Mouse (Mus musculus): ENCODE measurements around the gene Olfr1511.
"Not testable (repeated sequence)": the region's sequence is repeated elsewhere in the genome, so short reads cannot be mapped to it uniquely, and the experiment has no call there.

Gene Olfr1511

DNA sequence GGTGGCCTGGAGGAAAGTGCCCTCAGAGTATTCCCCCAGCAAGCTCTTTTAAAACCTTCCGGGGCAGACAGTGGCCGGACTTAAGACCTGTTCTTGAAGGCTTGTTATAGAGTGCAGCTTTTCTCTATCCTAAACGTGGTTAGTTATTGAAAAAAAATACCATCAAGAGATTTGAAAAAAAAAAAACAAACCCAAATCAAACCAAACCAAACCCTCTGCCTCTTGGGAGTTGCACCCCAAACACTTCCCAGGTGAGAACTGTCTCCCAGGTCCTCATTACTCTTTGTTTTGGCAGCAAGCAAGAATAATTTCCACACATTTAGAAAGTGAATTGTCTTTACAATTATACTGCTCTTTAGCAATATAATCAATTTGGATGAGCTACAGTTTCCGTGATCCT is at the start of gene Olfr1511:
TSS of gene Olfr1511 (minus strand) at position 101 of the 400 bp plus-strand sequence.
- DNase-seq: no peak

DNA sequence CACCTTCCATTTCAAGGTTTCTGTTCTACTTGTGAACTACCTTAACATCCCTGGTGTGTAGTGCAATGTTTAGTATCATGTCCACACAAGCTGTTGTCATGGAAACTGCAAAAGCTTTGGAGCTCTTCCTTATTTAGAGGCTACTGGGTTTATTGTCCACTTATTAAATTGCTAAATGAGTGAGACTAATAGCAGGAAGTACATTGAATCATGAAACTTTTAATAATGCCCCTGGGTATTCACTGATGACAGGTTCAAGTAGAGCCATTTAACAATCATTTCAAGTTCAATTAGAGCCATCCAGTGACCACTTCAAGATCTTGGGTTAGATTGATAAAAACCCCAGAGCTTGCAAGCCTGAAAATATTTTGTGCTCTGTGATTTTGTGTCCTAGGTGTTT is 45.5 kb upstream of the Olfr1511 start, which contains the start of gene Olfr1509:
TSS of gene Olfr1509 (plus strand) at position 301 of the 400 bp plus-strand sequence.
- no peak for DNase-seq

DNA sequence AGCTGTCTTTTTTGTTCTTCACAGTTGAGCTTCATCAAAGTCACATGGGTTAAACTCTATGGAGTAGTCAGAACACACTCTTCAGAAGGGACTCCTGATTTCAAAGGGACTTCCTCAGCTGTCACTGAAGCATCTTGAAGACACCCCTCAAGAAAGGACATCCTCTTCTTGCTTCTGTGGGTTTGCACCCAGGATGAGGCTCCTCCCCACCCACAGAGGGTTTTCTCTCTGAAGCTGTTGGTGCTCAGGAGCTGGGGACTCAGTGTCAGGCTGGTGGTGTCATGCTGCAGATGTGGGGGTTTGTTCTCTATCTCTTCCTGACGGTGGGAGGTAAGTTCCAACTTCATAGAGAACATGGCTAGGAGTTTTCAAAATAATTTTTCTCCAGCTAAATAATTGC is 30.5 kb upstream of the Olfr1511 start:
- DNase-seq: no peak

DNA sequence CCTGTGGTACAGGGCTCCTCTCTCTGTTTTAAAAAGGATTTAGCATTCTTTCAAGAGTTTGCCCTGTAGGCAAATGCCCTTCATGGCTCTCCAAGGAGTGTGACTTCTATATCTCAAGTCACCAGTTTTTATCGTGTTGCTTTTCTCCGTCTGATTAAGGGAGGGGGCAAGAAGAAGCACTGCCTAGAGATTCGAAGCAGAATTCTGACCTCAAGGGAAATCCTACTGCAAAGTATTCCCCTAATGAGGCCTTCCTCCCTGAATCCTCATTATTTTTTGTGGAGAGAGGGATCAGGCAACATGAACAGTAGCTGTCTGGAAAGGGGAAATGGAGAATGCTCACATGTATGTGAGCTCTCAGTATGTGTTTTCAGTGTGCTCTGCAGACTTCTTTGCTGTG is 17.1 kb upstream of the Olfr1511 start, which contains the start of gene Olfr1510:
TSS of gene Olfr1510 (minus strand) at position 101 of the 400 bp plus-strand sequence.
- DNase-seq: no peak

DNA sequence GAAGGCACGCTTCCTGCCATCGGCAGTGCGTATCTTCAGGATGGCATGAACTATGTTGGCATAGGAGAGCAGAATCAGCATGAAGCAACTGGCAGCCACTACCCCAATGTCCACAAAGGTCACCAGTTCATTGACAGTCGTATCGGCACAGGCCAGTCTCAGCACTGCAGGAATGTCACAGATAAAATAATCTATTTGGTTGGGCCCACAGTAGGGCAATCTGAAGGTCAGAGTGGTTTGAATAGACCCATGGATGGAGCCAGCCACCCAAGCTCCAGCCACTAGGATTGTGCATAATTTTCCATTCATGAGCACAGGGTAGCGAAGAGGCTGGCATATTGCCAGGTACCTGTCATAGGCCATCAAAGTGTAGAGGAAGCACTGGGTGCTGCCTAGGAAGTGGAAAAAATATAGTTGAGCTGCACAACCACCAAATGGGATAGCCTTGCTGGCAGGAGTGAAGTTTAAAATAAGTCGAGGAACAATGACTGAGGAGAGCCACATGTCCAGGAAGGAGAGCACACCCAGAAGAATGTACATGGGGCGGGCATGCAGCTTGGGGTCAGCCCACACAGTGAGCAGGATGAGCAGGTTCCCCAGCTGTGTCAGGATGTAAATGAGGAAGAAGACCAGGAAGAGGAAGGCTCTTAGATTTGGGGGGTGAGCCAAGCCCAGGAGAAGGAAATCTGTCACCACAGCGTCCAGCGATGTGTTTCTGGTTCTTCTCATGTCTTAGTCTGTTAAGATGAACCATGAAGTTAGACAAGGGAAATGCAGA is 13.2 kb upstream of the Olfr1511 start:
- DNase-seq: not testable (repeated sequence)

DNA sequence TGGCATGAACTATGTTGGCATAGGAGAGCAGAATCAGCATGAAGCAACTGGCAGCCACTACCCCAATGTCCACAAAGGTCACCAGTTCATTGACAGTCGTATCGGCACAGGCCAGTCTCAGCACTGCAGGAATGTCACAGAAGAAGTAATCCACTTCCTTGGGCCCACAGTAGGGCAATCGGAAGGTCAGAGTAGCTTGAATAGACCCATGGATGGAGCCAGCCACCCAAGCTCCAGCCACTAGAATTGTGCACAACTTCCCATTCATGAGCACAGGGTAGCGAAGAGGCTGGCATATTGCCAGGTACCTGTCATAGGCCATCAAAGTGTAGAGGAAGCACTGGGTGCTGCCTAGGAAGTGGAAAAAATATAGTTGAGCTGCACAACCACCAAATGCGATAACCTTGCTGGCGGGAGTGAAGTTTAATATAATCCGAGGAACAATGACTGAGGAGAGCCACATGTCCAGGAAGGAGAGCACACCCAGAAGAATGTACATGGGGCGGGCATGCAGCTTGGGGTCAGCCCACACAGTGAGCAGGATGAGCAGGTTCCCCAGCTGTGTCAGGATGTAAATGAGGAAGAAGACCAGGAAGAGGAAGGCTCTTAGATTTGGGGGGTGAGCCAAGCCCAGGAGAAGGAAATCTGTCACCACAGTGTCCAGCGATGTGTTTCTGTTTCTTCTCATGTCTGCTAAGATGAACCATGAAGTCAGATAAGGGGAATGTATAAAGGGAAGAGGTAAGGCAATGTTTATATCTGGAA is 6.9 kb downstream of the Olfr1511 start:
- DNase-seq: not testable (repeated sequence)

DNA sequence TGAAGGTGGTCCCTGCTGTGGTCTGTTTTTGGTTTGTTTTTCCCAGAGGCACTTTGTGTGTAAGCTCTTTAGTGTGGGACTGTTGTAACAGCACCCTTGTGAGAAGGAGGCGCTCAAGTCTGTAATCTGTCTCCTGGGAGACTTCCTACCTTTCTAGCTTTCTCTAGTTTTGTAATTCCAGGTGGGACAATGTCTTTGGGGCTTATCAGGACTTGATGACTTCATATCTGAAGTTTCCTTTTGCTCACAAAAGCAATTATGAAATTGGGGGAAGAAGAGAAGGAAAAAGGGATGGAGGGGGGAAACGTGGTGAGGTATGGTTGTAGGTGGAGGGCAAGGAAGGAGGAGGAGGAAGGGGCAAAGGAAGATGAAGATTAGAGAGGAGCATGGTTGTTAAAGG is 18.1 kb downstream of the Olfr1511 start, which contains the start of gene Olfr1512:
TSS of gene Olfr1512 (minus strand) at position 101 of the 400 bp plus-strand sequence.
- no peak for DNase-seq

DNA sequence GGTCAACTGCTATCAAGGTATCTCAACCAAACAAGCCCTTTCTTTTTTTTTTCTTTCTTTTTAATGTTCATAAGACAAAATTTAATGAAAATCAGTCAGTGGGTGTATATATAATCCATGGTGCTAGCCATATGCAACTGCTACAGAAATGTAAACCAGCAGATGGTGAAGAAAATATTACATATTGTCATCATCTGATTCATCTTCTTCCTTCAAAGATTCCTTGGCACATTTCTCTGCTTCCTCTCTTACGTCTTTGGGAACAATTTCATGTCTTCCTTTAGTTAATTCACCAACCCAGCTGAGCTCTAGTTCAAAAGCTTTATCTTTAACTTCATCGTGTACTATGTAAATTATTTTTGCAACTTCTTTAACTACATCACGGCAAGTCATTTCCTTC is 28.4 kb downstream of the Olfr1511 start:
- no peak for DNase-seq

DNA sequence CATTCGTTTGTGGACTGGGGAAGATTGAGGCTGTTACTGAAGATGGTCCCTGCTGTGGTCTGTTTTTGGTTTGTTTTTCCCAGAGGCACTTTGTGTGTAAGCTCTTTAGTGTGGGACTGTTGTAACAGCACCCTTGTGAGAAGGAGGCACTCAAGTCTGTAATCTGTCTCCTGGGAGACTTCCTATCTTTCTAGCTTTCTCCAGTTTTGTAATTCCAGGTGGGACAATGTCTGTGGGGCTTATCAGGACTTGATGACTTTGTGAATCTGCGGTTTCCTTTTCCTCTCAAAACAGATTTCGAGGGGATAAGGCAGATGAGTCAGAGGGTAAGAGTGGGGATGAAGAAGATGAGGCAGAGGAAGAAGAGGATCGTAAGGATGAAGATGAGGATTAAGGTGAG is 40.9 kb downstream of the Olfr1511 start, which contains the start of gene Olfr1513:
TSS of gene Olfr1513 (minus strand) at position 101 of the 400 bp plus-strand sequence.
- no peak for DNase-seq
